Mouse (Mus musculus) retina, embryonic 14.5 days (tissue): ENCODE results near the gene Nudcd3.

ENCODE experiments used
- DNase-seq: peaks from one replicate; pipeline ENCODE4 v3.0.0-alpha.2; 2015; ENCODE audit warnings: low spot score

Gene Nudcd3

GRCm38 (mm10) chr11:6062329-6062728 is 137.9 kb downstream of the Nudcd3 start:
- DNase-seq: no peak

- DNase-seq: no peak
Observed at GRCm38 (mm10) chr11:6061891-6062290, 138.3 kb downstream of the Nudcd3 start.

GRCm38 (mm10) chr11:6059162-6059561 is 141.1 kb downstream of the Nudcd3 start:
- DNase-seq: no peak
